Mouse (Mus musculus): ENCODE data around the gene Dnajb12.

Gene Dnajb12

GRCm38 (mm10) chr10:59919494-59920181, 40.3 kb downstream of the Dnajb12 start:
- peak; percentile 59 for DNase-seq (ENCODE audit: low read depth, low spot score)

GRCm38 (mm10) chr10:59920485-59920809, 41.1 kb downstream of the Dnajb12 start:
- DNase-seq (ENCODE audit: low read depth, low spot score): no peak

- DNase-seq (ENCODE audit: low read depth, low spot score): peak; percentile 62
Measured at GRCm38 (mm10) chr10:59920810-59921681, 41.7 kb downstream of the Dnajb12 start.

- DNase-seq (ENCODE audit: low read depth, low spot score): no peak
Measured at GRCm38 (mm10) chr10:59923493-59923892, 44.1 kb downstream of the Dnajb12 start.

- DNase-seq (ENCODE audit: low read depth, low spot score): peak; percentile 76
Measured at GRCm38 (mm10) chr10:59924305-59924704, 44.9 kb downstream of the Dnajb12 start.

GRCm38 (mm10) chr10:59929205-59929604, 49.8 kb downstream of the Dnajb12 start:
- DNase-seq (ENCODE audit: low read depth, low spot score): no peak

GRCm38 (mm10) chr10:59930996-59931395, 51.6 kb downstream of the Dnajb12 start:
- DNase-seq (ENCODE audit: low read depth, low spot score): peak; percentile 78

- DNase-seq (ENCODE audit: low read depth, low spot score): no peak
Measured at GRCm38 (mm10) chr10:59932521-59932920, 53.2 kb downstream of the Dnajb12 start.

GRCm38 (mm10) chr10:59934039-59934438, 54.7 kb downstream of the Dnajb12 start:
- DNase-seq (ENCODE audit: low read depth, low spot score): no peak

GRCm38 (mm10) chr10:59936058-59936856, 56.9 kb downstream of the Dnajb12 start:
- peak; percentile 69 for DNase-seq (ENCODE audit: low read depth, low spot score)

GRCm38 (mm10) chr10:59938662-59939061, 59.3 kb downstream of the Dnajb12 start:
- DNase-seq (ENCODE audit: low read depth, low spot score): no peak

GRCm38 (mm10) chr10:59939081-59939480, 59.7 kb downstream of the Dnajb12 start:
- DNase-seq (ENCODE audit: low read depth, low spot score): no peak

- DNase-seq (ENCODE audit: low read depth, low spot score): no peak
Measured at GRCm38 (mm10) chr10:59942281-59942846, 63.0 kb downstream of the Dnajb12 start.

- DNase-seq (ENCODE audit: low read depth, low spot score): peak; percentile 68
Measured at GRCm38 (mm10) chr10:59942847-59943420, 63.6 kb downstream of the Dnajb12 start.

GRCm38 (mm10) chr10:59943421-59943989, 64.1 kb downstream of the Dnajb12 start:
- DNase-seq (ENCODE audit: low read depth, low spot score): peak; percentile 62

GRCm38 (mm10) chr10:59945416-59945815, 66.1 kb downstream of the Dnajb12 start:
- DNase-seq (ENCODE audit: low read depth, low spot score): no peak

GRCm38 (mm10) chr10:59946362-59946761, 67.0 kb downstream of the Dnajb12 start:
- DNase-seq (ENCODE audit: low read depth, low spot score): no peak

GRCm38 (mm10) chr10:59947296-59948073, 68.1 kb downstream of the Dnajb12 start:
- no peak for DNase-seq (ENCODE audit: low read depth, low spot score)

- no peak for DNase-seq (ENCODE audit: low read depth, low spot score)
Measured at GRCm38 (mm10) chr10:59948363-59949254, 69.3 kb downstream of the Dnajb12 start.
